Mouse (Mus musculus): ENCODE data around the gene 1700024P04Rik.

DNA sequence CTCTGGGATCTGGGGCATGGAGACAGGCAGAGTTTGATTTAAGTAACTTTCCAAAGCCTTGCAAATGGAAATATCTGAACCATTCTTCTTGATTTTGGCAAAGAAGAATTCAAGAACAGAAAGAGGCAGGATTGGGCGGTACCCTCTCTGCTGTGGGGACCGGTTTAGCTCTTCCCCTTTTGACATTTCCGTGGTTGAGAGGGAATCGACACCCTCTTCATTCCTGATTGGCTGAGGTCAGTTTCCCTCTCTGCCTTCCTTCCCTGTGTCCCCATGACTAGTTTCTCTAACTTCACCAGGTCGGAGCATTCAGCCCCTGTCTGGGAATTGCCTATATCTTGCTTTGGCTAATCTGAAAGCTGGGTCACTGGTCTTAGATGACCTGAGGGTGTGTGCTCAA is 12.7 kb upstream of the 1700024P04Rik start:
- no peak for TF ChIP-seq POLR2A (IDR thresholded peaks at IDR 0.05; ENCODE audit: insufficient read length, low read depth)
- TF ChIP-seq MAX (IDR thresholded peaks at IDR 0.05; ENCODE audit: low read depth), result no peak
- no peak for TF ChIP-seq TCF12 (IDR thresholded peaks at IDR 0.05; ENCODE audit: insufficient read depth, poor library complexity, severe bottlenecking)
- no peak for TF ChIP-seq SRF (IDR thresholded peaks at IDR 0.05; ENCODE audit: control insufficient read depth, insufficient read length, low read depth)
- no peak for TF ChIP-seq POLR2AphosphoS2 (IDR thresholded peaks at IDR 0.05; ENCODE audit: insufficient read length, low read depth)
- TF ChIP-seq USF1 (IDR thresholded peaks at IDR 0.05; ENCODE audit: low read depth), result no peak
- TF ChIP-seq REST (IDR thresholded peaks at IDR 0.05; ENCODE audit: insufficient read depth, insufficient read length), result no peak
- TF ChIP-seq MYOG (IDR thresholded peaks at IDR 0.05; ENCODE audit: control insufficient read depth in 1 of 3, insufficient read depth in 1 of 3, insufficient read length in 2 of 3, low read depth in 2 of 3), result no peak
- TF ChIP-seq CEBPB (IDR thresholded peaks at IDR 0.05; ENCODE audit: insufficient read depth, poor library complexity, severe bottlenecking), result no peak
- no peak for TF ChIP-seq MYOD1 (IDR thresholded peaks at IDR 0.05; ENCODE audit: control insufficient read depth in 1 of 3, insufficient read length in 2 of 3, low read depth in 2 of 3)
